Mouse (Mus musculus): ENCODE results near the gene Abca17.

Abca17 gene

DNA sequence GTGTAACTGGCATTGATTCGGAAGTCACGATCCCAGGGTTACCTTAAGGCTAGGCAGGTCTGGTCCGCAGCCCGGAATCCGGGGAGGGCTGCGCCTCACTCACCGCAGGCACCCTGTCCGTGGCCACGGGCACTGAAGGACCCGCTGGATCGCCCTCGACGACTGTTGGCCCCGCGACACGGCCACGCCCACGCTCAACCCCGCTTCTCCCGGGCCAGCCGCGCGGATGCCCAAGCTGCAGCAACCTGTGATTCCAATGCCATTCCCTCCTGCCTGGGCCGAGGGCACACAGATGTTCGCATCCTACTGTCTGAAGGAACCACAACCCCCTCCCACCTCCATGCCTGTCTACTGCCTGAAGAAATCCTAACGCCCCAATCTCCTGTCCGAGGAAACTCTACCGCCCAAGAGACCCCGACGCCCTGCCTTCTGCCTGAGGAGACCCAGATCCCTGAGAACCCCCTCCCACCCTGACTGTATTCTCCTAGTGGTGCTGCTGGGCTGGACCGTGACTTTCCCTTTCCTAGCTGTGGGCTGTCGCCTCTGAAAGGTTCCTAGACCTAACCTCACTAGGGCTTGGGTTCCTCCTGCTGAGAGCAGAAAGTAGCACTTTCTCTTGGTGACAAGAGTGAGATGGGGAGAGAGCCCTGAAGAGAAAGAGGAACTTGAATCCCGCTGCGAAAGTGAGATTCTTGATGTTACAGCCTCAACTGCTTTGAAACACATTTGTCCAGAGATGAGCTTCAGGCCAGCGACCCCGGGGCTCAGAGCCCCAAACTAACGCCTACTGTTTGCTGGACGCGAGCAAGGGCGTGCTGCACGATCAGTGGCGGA is at the start of gene Abca17:
Abca17 (minus strand) TSS at position 143 of the 834 bp plus-strand sequence.
- DNase-seq (ENCODE audit: low spot score in 2 of 2), result peak in 1 of 2 experiments; percentile 32

GRCm38 (mm10) chr17:24394456-24394855 is 43.6 kb upstream of the Abca17 start:
- DNase-seq (ENCODE audit: low spot score in 2 of 2), result no peak

DNA sequence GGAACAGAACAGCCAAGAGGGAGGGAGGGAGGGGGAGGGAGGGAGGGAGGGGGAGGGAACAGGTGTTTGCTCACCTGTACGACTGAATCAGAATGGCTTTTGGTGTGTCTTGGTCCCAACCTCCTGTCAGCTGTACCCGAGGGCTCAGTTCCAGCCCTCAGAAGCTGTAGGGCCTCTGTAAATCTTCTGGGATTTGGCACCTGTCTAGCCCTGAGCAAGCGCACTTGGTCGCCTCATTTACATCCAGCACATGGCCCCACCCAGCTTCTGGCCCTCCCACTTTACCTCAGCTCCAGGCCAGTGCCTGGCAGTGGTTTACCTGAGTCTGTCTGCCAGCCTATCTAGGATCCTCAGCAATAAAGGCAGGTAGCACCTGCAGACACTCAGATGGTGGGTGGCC is 42.7 kb upstream of the Abca17 start:
- no peak for DNase-seq (ENCODE audit: low spot score in 2 of 2)

GRCm38 (mm10) chr17:24391149-24391548 is 40.3 kb upstream of the Abca17 start:
- no peak for DNase-seq (ENCODE audit: low spot score in 2 of 2)

GRCm38 (mm10) chr17:24389865-24390264 is 39.0 kb upstream of the Abca17 start:
- peak in 1 of 2 experiments; percentile 38 for DNase-seq (ENCODE audit: low spot score in 2 of 2)

- no peak for DNase-seq (ENCODE audit: low spot score in 2 of 2)
These were observed 37.8 kb upstream of the Abca17 start for GRCm38 (mm10) chr17:24388711-24389110.

DNA sequence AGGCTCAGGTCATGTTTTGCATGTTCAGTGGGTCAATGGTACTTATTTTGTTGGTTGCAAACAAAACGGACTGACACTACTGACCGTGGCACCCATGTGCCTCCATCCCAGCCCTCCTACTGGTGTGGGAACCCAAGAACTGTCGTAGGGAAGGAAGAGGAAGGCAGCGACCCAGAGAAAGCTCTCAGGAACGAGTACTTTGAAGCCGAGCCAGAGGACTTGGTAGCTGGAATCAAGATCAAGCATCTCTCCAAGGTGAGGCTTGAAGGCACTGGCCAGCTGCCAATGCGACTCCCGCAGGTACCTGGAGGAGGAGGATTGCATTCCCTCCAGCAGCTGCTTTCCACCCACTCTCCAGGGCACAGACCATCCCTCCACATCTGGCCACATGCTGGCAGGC is 32.9 kb upstream of the Abca17 start:
- DNase-seq (ENCODE audit: low spot score in 2 of 2), result no peak

DNA sequence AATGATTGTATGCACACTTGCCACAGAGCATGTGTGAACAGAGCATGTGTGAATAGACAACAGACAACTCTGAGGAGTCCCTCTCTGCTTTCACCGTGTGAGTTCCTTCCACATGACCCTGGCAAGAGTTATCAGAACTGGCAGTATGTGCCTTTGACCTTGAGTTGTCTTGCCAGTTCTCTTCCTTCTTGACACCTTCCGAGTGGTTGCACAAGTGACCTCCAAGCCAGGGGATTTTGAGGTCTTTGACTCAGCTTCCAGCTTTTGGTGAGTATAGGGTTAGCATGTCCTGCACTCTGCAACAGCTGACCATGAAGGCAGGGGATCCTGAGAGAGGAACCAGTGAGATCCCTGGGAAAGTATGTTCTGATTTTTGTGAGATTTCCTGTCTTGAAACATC is 27.6 kb upstream of the Abca17 start:
- DNase-seq (ENCODE audit: low spot score in 2 of 2), result no peak

DNA sequence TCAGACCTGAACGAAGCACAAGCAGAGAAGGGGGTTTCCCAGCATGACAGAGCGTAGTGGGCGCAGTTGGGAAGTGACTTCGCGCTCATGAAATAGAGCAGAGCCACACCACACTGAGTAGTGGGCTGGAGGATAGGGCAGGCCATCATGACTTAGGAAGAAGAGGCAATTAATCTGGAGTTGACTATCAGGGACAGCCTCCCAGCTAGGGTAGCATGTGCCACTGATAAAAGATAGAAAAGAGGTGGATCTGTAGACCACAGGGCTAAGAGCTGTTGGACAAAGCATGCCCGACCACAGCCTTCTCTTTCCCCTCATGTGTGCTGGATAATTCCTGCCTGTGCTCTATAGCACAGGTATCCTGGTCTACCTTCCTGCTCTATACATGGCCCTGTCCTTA is 25.0 kb upstream of the Abca17 start:
- DNase-seq (ENCODE audit: low spot score in 2 of 2), result no peak

DNA sequence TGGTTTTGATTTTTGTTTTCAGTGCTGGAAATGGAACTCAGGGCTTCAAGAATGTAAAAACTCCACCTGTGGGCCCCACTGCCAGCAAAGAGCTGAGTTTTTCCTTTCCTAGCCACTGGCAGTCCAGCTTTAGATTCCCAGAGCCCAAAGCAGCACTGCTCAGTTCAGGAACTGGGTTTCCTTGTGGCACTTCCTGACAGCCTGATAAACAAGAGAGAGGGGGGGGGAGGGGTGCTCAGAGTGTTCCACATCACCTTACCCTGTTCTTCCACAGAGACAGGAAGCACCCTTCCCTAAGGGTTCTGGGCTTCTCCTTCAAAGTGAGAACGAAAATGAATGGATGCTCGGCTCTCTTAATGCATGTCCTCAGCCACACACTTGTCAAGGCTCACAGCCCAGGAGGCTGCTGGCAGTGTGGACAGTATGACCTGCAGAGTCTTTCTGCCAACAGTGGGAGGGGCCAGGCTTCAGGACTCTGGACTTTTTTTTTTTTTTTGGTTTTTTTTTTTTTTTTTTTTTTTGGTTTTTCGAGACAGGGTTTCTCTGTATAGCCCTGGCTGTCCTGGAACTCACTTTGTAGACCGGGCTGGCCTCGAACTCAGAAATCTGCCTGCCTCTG is 24.3 kb upstream of the Abca17 start:
- no peak for DNase-seq (ENCODE audit: low spot score in 2 of 2)

DNA sequence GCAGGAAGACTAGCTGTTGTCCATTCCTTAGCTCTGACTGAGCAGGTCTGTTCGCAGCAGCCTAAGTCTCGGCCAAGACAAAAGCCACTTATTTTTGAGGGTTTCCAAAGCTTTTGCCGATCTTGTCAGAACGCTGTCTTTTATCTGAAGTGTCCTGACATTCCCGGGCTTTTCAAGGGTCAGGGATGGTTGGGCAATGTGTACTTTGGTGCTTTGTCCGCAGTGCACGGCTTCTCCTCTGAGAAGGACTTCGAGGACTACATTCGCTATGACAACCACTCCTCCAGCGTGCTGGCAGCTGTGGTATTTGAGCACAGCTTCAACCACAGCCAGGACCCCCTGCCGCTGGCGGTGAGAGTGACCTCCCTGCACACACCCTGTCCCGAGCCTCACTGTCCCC is 15.0 kb upstream of the Abca17 start:
- DNase-seq (ENCODE audit: low spot score in 2 of 2), result no peak

DNA sequence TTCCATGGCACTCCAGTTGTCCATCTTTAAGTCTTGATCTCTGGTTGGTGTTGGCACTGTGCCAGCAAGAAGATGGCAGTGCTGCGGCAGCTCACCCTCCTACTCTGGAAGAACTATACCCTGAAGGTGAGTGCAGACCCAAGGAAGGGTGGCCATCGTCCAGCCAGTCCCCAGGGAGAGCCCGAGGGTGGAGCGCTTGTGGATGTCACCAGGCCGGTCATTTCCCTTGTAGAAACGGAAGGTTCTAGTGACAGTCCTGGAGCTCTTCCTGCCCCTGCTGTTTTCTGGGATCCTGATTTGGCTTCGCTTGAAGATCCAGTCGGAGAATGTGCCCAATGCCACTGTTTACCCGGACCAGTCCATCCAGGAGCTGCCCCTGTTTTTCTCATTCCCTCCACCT is 13.6 kb upstream of the Abca17 start:
- DNase-seq (ENCODE audit: low spot score in 2 of 2), result no peak

GRCm38 (mm10) chr17:24362527-24362926 is 11.7 kb upstream of the Abca17 start:
- DNase-seq (ENCODE audit: low spot score in 2 of 2), result no peak

GRCm38 (mm10) chr17:24361291-24361690 is 10.4 kb upstream of the Abca17 start:
- no peak for DNase-seq (ENCODE audit: low spot score in 2 of 2)

- DNase-seq (ENCODE audit: low spot score in 2 of 2), result no peak
These were observed 10.0 kb upstream of the Abca17 start for GRCm38 (mm10) chr17:24360841-24361240.

- DNase-seq (ENCODE audit: low spot score in 2 of 2), result no peak
These were observed 9.0 kb upstream of the Abca17 start for GRCm38 (mm10) chr17:24359903-24360302.

DNA sequence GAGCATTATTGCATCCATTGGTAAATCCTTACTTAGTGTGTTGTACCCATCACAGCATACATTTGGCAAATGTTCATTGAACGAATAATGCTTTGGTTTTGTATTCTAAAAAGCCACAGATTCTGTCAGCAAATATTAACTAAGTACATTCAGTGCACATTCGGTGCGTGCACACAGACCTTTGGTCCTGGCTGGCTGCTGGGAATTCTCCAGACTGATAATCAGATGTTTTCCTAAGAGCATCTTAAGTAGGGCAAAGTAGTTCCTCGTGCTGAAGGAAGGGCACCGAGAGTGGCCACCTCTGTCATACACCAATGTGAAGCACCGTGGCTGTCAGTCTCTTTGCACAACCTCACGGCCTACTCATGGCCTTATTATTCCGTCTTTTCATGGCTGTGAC is 8.1 kb upstream of the Abca17 start:
- no peak for DNase-seq (ENCODE audit: low spot score in 2 of 2)

DNA sequence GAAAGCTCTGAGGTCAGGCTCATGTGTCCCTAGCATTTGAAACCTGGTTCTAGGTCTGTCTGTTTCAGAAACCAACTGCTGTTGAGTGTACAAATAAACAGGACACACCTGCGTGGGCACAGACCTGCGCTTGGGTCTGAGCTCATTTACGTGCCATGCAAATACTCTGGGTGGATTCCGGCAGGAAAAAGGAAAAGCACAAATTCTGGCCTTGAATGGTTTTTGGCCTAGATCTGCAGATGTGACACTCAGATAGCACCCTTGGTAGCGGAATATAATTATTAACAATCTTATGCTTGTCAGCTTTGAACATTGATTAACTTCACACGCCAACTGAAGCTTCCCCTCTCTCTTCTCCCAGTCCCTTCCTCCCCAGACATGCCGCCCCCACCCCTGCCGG is 4.4 kb upstream of the Abca17 start:
- no peak for DNase-seq (ENCODE audit: low spot score in 2 of 2)

GRCm38 (mm10) chr17:24353960-24354359 is 3.1 kb upstream of the Abca17 start:
- no peak for DNase-seq (ENCODE audit: low spot score in 2 of 2)

GRCm38 (mm10) chr17:24352370-24353194 is 1.7 kb upstream of the Abca17 start:
- no peak for DNase-seq (ENCODE audit: low spot score in 2 of 2)

DNA sequence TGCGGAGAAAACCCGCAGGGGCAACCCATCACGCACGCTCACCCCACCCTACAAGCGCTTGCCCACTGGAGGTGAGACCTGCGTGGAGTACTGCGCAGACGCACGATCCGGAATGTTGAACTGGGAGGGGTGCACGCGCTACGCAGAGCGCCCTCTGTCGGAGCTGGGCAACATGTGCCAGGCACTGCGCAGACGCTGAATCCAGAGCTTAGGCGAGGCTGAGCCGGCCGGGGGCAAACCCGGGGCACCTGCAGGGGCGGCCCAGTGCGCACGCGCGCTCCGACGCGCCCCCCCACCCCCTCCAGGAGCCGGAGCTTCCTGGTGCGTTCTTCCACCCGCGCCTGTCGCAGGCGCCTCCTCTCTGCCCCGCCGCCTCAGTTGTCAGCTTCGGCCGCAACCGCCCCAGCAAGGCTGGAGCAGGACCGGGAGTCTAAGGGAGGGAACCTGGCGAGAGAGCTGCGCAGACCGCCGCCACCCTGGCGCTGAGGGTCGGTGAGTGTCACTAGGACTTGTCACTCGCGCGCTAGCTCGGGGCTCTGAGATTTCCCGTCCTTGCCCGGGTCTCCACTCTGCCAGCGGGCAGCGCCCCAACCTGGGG is 991 bp upstream of the Abca17 start, which contains the start of gene Abca3:
Abca3 (plus strand) TSS at position 191 of the 598 bp plus-strand sequence.
- DNase-seq (ENCODE audit: low spot score in 2 of 2), result peak; percentile 93 to 97

GRCm38 (mm10) chr17:24349176-24349575 is 1.7 kb downstream of the Abca17 start:
- no peak for DNase-seq (ENCODE audit: low spot score in 2 of 2)

All from frontal cortex, postnatal 10 days (tissue).